Mouse (Mus musculus) spleen, postnatal 10 days (tissue): ENCODE results near the gene Hoxa2.

Experiments used
- DNase-seq, 2 experiments: peaks; one replicate each; pipeline ENCODE4 v3.0.0; 2021 to 2022; ENCODE audit warnings: low spot score in 2 of 2

The Hoxa2 gene

GRCm38 (mm10) chr6:52202362-52203120, 37.9 kb upstream of the Hoxa2 start:
- DNase-seq: no peak

GRCm38 (mm10) chr6:52201269-52201668, 36.6 kb upstream of the Hoxa2 start:
- no peak for DNase-seq

GRCm38 (mm10) chr6:52200751-52201250, 36.2 kb upstream of the Hoxa2 start:
- no peak for DNase-seq

GRCm38 (mm10) chr6:52200073-52200750, 35.6 kb upstream of the Hoxa2 start:
- DNase-seq: no peak

GRCm38 (mm10) chr6:52197271-52197670, 32.6 kb upstream of the Hoxa2 start:
- no peak for DNase-seq

- no peak for DNase-seq
Measured at GRCm38 (mm10) chr6:52196811-52197210, 32.2 kb upstream of the Hoxa2 start.

- DNase-seq: no peak
Measured at GRCm38 (mm10) chr6:52194690-52195089, 30.1 kb upstream of the Hoxa2 start.

- DNase-seq: peak; percentile 56 to 86
Measured at GRCm38 (mm10) chr6:52191860-52192550, 27.4 kb upstream of the Hoxa2 start.

- DNase-seq: no peak
Measured at GRCm38 (mm10) chr6:52190906-52191810, 26.5 kb upstream of the Hoxa2 start, which contains the start of gene Hoxa4. TSS of gene Hoxa4 (minus strand) at chr6:52191753.

- no peak for DNase-seq
Measured at GRCm38 (mm10) chr6:52190410-52190809, 25.8 kb upstream of the Hoxa2 start.

GRCm38 (mm10) chr6:52189909-52190308, 25.3 kb upstream of the Hoxa2 start:
- no peak for DNase-seq

- DNase-seq: no peak
Measured at GRCm38 (mm10) chr6:52189172-52189591, 24.6 kb upstream of the Hoxa2 start.

- no peak for DNase-seq
Measured at GRCm38 (mm10) chr6:52186500-52186899, 21.9 kb upstream of the Hoxa2 start.

GRCm38 (mm10) chr6:52185834-52186233, 21.2 kb upstream of the Hoxa2 start:
- no peak for DNase-seq

GRCm38 (mm10) chr6:52185222-52185621, 20.6 kb upstream of the Hoxa2 start:
- DNase-seq: no peak

- no peak for DNase-seq
Measured at GRCm38 (mm10) chr6:52184668-52185067, 20.0 kb upstream of the Hoxa2 start.

- DNase-seq: no peak
Measured at GRCm38 (mm10) chr6:52183311-52184080, 18.9 kb upstream of the Hoxa2 start.

- DNase-seq: no peak
Measured at GRCm38 (mm10) chr6:52182793-52183192, 18.2 kb upstream of the Hoxa2 start.

- no peak for DNase-seq
Measured at GRCm38 (mm10) chr6:52182030-52182429, 17.4 kb upstream of the Hoxa2 start.

GRCm38 (mm10) chr6:52180726-52181125, 16.1 kb upstream of the Hoxa2 start:
- DNase-seq: no peak
